Mouse (Mus musculus): ENCODE results near the gene Dhx8. TPM values are rescaled to one million over a fixed set of nuclear protein-coding genes. Genes with fewer than 3 reads are reported as not detected.

Gene Dhx8
- total RNA-seq, 2 experiments from 2014 or later, result 35.6 to 40.4 TPM

DNA sequence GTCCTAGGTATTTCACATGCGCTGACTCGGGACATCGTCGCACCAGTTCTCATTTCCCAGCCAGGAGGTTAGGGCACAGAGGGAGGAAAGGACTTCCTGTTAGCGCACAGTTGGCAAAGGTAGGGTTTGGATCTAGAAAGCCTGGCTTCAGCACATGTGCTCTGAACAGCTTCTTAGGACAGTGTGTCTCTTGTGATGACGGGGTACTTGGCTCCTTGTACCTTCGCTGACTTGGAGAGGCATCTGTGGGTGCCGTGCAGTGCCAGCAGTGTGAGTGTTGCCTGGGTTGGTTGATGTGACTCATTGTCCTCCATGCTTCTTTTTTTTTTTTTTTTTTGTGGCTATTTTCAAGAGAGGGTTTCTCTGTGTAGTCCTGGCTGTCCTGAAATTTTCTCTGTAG lies 23.9 kb downstream of the Dhx8 start:
- DNase-seq, result peak; percentile 28 to 32

DNA sequence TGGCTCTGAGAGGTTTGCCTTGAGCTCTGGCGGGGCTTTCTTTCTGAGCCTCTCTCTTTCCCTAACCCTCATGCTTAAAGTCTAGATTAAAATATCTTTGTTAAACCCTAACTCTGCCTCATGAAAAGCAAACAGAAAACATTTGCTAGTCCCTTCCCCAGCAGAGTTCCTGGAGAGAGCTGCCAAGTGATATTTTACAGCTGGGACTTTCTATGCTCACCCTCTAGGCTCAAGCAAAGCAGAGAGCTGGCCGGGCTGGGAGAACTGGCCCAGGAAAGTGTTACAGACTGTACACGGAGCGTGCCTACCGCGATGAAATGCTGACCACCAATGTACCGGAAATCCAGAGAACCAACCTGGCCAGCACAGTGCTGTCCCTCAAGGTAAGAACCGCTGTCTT lies 24.6 kb downstream of the Dhx8 start:
- no peak for DNase-seq

DNA sequence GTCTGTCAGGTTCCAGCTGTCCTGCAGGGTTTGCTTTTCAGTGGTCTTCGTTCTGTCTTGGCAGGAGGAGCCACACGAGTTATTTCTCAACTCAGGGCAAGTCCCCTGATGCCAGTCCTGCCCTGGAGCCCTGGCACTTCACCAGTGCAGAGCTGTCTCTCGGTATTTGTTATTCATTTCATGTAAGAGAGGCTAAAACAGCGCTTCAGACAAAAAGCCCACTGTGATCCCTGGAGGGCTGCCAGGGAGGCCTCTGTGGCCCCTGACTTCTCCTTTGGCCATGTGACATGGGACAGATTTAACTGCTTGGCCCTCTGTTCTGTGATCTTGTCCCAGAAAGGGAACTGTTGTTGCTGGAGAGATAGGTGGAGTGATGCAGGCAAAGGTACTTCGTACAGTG lies 25.7 kb downstream of the Dhx8 start:
- peak; percentile 46 to 58 for DNase-seq

DNA sequence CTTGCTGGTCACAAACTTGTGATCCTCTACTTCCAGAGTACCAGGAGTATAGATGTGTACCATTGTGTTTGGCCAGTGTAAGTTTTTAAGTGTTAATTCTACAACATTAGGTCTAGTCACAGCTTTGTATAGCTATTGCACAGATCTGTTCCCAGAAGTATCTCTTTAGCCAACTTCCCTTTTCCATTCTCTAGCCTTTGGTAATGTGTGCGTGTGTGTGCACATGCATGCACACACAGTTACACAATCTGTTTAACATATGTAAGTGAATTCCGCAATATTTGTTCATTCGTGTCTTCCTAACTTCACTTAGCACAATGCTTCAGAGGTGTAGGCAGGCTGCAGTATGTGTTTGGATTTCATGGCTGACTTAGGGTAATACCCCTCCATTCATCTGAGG lies 26.8 kb downstream of the Dhx8 start:
- DNase-seq, result no peak

DNA sequence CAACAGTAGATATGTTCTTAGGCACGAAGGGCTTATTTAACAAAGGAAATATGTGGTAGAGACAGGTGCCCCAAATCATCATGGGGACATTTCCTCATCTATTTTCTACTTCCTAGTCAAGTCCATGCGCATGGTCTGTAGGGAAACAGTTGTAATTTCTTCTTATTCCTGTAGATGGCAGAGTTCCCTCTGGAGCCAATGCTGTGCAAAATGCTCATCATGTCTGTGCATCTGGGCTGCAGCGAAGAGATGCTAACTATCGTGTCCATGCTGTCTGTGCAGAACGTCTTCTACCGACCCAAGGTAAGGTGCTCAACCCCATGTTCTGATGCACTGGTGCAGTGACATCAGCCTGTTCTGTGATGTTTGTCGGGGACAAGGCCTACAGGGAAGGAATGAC lies 31.0 kb downstream of the Dhx8 start:
- DNase-seq, result no peak

DNA sequence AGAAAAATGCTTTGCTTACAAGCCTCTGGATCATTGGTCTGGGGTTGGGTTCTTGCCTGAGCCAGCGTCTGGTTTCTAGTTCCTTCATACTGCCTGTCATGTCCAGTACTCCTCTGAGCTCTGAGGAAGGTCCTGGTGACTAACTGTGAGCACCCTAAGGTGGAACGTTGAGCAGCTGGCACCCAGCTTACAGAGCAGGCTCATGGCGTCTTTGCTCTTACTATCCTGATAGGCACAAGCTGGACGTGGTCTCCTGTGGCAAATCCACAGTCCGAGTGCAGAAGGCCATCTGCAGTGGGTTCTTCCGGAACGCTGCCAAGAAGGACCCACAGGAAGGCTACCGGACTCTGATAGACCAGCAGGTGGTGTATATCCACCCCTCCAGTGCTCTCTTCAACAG lies 31.8 kb downstream of the Dhx8 start:
- DNase-seq, result no peak

DNA sequence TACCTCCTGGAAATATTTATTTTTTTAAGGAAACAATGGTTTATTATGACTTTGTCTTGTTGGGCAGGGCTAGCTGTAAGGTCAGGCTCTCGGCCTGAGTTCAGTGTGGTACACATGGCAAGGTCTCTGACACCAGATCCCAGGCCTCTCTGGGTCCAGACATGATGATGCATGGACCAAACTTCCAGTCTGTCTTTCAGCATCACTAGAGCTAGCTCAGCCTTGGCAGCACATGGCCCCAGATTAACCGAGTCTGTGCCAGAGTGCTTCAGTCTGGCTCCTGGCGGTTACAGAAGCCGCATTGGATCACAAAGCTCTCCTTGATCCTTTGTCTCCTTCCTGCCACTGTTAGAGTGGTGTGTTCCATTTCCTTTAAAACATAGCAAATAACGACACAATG lies 34.6 kb downstream of the Dhx8 start:
- no peak for DNase-seq

DNA sequence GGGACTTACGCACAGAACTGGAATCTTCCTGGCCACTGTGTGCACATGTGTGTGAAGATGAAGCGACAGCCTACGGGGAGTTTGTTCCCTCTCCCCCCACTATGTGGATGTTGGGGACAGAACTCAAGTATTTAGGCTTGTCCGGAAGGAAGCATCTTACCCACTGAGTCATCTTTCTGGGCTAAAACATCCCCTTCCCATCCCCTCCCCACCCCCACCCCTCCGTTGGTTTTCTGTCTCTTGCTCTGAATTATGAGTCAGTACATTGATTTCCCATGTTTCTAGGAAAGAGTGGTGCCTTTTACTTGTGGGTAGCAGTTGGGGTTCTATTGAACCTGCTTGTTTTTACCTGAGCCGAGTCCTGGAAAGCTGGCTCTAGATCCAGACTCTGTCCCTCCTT lies 36.0 kb downstream of the Dhx8 start:
- no peak for DNase-seq

DNA sequence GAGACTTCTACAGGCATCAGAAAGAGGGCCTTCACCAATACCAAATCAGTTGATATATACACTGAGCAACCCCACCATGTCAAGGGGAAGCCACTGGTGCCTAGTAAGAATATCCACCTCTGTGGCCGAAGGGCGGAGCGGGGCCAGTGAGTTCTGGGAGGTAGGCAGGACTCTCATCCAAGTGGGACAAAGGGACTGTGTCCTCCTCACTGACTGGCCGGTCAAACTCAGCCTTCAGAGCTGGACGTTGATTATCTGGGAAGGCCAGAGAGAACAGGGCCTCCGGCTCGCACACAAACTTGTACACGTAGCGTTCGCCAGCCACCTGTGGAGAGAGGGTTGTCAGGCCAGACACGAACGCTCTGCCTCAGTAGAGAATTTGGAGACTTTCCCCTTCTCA lies 37.5 kb downstream of the Dhx8 start:
- no peak for DNase-seq

DNA sequence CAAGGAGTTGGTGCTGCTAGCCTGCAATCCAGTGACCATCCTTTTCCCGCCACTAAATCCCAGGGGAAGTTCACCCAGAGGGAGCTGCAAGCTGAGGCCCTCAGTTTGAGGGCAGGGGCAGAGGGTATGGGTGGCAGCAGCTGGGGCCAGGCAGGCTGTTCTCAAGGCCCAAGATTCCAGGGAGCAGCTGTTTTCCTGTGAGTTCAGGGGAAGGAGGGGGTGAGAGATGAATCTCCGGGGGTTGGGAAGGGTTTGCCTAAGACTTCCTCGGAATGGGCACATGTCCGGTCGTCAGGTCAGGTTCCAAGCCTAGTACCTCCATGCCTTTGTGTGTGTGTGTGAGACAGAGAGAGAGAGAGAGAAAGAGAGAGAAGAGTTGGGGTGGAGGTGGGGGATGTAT lies 39.3 kb downstream of the Dhx8 start:
- DNase-seq, result no peak

DNA sequence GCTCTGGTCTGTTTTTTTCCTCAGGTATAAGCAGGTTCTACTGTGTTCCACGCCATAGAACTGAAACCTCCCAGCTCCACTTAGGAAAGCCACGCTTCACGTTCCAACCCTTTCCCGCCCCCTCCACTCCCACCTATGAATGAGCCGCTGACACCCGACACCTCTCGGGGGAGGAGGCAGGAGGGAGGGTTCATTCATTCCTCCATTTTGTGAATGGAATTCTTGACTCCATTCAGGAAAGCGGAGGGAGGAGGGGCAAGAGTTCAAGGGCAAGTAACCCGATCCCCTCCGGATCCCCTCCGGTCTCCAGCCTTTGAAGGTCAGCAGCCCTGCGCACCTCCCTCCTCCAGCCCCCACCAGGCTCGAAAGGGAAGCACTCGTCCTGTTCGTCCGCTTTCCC lies 39.7 kb downstream of the Dhx8 start:
- DNase-seq, result no peak

DNA sequence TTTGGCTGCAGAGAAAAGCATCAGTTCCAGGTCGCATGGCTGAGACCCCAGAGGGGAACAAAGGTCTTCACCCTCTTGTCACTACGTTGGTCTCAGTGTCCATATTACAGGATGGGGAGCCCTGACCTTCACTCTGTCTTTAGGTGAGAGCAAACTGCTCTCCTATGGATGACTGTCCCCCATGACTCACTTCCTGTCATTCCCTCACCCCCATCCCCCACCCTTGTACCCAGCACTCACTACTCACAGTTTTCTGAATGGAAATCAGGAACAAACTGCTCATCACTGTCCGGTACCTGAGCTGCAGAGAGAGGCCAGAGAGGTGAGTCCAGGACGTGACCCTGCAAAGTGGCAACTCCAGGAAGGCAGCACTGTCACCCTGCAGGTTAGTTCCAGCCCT lies 44.1 kb downstream of the Dhx8 start:
- no peak for DNase-seq

DNA sequence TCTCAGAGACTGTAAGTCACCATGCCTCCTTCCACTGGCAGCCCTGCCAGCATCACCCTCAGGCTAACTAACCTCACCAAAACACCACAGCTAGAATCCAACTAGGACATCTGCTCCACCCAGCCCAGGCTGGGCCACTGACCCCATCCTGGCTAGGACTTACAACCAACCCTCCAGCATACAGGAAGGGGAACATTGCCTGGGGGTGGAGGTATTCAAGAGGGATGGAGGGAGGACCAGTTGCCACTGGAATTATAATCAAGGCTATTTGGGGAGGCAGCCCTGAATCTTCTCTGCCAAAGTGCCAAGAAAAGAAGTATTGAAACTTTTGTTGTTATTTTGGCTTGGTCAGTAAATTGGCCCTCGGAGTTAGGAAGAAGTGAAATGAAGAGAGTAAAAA lies 50.4 kb downstream of the Dhx8 start:
- peak in 1 of 2 experiments; percentile 44 for DNase-seq

DNA sequence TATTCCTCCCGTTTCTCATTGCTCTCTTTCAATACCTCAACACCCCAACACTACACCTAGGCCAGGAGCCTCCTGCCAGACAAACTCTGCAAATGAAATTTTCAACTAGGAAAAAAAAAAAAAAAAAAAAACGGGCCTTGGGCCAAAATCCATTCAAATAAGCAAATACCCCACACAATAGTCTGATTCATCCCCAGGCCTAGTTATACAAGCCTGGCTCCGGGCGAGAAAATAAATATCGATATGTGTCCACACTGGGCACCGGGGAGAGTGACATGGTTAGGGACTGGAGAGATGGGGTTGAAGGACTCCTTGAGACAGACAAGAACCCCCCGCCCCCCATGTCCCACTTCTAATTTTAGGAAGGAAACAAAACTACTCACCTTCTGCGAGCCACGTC lies 50.9 kb downstream of the Dhx8 start:
- no peak for DNase-seq

DNA sequence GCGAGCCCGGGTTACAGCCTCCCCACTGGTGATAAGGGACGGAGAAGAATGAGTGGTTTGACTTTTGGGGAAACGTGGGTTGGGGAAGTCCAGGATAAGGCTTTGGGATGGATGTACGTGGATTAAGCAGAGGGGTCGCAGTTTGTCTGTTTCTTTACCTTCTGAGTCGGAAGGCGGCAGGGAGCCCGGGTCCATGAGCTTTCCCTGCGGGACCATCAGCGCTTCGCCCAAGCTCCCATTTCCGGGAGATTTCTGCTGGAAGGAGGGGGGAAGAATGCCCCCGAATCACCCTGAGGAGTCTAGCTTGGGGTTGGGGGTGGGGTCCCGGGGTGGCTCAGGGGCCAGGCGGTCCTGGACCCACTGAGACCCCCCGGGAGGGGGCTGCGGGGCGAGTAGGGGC lies 51.4 kb downstream of the Dhx8 start:
- no peak for DNase-seq

DNA sequence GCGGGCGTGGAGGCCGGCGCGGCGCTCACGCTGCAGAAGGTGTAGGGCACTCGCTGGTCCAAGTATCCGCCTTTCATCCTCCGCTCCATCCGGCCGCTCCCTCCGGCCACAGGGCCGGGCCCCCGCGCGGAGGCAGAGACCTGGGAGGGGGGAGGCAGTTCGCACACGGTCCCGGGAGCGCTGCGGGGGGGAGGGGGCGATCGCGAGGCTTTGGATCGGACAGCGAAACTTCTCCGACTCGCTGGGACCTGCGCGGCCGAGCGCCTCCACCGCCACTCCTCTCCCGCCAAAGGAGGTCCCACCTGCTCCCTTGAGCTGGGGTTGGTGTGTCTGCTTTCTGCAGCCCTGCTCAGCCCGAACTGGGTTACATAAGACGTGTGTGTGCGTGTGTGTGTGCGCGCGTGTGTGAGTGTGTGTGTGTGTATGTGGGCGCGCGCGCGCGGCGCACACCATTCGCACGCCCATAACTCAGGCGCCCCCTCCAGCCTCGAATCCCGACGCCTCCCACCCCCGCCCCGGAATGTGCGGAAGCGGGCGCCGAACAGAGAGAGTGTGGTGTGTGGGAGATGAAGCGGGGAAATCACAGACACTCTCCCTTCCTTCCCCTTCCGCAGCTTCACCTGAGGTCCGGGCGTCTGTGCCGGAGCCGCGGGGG lies 51.9 kb downstream of the Dhx8 start:
- DNase-seq, result no peak

DNA sequence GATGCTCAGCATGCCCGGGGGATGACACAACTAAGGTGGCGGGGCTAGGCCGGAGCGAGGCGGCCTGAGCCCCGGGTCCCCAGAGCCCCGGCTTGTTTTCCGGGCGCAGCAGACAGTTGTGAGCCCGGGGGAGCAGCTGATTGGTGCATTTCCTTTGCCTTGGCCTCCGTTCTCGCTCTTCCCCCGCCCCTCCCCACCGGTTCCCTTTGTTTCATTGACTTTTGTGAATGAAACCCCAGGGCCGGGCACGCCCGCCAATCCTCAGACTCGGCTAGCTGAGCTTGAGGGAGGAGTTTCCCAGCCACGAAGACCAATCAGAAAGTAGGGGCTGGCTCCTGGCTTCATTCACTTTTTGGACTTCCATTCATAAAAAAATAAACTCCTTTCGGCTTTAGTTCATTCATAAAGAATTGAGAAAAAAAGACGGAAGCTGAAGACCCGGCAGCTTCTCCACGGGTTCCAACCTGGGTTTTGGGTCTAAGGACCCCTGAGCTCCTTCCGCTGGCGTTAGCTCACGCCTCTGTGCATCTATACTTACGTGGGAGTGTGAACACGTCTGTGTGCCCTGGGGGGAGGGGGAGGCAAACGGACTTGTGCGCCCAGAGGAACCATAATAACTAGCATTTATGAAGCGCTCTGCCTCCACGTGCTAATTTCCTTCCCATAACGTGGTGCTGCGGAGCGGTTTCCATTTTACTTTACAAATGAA lies 52.6 kb downstream of the Dhx8 start, which contains the start of gene Etv4:
Gene Etv4 (minus strand): TSS at position 229 of the 709 bp plus-strand sequence.
- peak; percentile 88 to 90 for DNase-seq

DNA sequence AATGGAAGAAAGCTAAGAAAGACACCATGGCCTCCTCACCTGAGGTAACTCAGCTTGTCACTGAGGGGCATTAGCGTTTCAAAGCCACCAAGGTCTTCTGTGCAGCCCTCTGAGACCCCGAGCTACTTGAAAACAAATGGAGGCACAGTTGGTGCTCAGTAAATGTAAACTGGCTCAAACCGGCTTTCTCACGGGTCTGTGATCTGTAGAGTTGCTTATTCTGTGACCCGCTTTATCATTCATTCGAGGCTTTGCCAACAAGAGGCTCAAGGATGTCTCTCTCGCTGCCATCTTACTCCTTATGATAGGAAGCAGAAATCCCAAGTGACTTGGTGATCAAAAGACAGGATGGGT lies 53.1 kb downstream of the Dhx8 start:
- DNase-seq, result no peak

DNA sequence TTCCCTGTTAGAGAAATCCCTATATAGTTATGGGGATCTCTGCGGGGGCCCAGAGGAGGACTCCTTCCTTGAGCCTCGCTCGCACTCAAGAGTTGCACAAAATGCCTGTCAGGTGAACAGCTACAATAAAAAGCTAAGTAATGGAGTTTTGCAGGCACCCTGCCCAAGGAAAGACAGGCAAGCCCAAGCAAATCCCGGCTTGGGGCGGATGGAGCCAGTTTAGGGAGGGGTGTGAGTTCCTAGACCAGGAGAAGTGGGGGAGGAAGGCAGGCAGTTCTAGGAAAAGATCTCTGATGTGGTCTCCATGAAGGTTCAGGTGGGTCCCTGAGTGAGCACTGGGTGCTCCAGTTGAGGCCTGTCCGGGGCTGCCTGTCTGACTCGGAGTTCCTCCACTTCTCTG lies 53.9 kb downstream of the Dhx8 start:
- no peak for DNase-seq

DNA sequence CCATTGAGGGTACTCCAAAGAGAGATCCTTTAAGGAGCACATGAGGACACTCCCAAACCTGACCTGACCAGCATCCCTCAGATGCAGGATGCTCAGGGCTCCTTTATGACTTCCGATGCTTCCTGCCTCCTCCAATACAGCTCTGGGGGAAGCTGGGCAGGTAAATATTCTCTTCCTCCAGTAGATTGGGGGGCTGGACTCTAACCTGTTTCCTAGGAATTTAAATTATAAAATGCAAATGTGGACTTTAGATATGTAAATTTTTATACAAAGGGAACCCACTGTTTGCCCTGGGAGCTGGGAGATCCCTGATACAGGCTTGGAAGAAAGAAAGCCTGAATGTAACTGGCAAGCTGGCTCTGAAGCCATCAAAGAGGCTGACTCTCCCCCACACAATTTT lies 54.7 kb downstream of the Dhx8 start:
- no peak for DNase-seq

DNA sequence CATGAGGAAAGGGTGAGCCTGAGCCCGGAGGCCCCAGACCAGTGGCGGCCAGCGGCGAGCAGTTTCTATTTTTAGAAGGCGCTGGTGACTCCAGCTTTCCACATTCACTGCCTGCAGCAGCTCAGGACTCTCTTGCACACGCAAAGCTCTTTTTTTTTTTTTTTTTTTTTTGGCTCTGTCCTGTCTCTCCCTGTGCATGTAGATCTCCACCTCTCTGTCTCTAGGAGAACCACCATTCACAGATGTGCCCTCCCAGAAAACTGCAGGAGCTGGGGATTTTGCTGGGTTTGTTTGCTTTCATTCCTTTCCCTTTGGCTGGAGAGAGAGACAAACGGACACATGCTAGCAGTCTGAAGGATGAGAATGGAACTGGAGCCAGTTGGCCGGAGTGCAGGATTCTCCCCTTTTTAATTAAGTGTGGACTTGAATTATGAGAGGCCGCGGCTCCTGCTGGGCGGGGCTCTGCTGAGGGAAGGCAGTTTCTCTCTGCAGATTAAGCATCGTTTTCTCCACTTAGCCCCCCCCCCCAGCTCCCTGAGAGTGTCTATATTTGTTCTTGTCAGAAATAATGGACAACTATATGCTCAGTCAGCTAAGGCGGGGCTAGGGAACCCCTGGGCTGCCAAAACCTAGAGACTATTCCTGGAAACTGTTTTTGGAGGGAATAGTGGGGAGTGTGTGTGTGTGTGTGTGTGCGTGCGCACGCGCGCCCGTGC lies 58.2 kb downstream of the Dhx8 start:
- DNase-seq, result no peak

DNA sequence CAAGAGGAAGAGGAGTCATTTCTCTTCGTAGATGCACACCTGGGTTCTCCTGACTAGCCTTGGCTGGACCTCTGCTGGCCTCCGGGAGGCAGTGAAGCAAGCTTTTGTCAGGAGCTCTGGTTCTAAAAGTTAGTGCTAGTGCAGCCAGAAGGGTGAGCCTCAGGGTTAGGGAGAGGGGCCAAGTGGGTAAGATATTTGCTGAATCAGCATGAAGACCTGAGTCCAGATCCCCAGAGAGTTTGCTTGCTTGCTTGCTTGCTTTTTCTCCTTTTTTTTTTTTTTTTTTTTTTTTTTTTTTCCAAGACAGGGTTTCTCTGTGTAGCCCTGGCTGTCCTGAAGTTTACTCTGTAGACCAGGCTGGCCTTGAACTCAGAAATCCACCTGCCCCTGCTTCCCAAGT lies 64.6 kb downstream of the Dhx8 start:
- DNase-seq, result no peak

DNA sequence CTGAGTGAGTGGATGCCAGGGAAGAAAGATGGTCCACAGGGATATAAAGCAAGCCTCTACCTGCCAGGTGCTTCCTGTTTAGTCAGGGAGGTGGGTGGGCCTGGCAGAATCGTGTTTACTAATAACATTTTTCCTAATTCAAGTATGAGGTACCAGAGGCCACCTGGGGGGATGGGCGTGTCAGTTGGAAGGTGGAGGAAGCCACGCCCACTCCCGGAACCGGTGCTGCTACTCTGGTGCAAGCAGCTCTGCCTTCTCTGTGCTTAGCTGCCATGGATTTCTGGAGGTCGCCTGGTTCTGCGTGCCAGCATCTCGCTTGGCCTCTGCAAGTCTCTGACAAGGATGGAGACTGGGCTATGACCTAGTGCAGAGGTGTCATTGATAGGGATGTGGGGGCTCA lies 65.4 kb downstream of the Dhx8 start:
- DNase-seq, result no peak

DNA sequence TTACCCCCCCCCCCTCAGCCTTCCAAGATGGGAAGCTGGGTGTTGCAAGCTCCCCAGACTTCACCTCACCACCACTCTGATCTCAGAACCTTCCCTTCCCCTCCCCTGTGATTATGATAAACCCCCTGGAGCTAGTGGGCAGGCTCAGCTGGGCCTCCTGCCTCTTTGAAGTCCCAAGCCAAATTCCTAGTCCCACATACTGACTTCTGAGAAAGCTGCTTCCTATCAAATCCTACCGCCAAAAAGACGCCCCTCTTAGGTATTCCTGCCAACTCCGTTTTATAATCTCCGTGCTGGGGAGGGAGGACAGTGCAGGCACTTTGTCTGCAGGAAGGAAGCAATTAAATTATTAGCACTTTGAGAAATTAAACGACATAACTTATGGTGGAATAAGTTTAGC lies 68.7 kb downstream of the Dhx8 start:
- DNase-seq, result no peak

Measured in layer of hippocampus, postnatal 36 days (tissue).